Mouse (Mus musculus) ES-Bruce4 (cell line): Measurements from ENCODE around the gene Hist1h3f. TPM values are rescaled to one million over a fixed set of nuclear protein-coding genes. Genes with fewer than 3 reads are reported as not detected.
A peak's percentile ranks its signal among the peaks of the same experiment; 100 is the strongest.

Experiments used
- H3K27ac ChIP-seq: 2 replicates; pipeline ENCODE4 v1.5.1; 2012; ENCODE audit warnings: low read length, inconsistent platforms; ENCODE audit not compliant: insufficient read depth
- H3K27me3 ChIP-seq: 2 replicates; pipeline ENCODE4 v1.6.1; 2012; ENCODE audit warnings: mild to moderate bottlenecking, low read length, inconsistent platforms; ENCODE audit not compliant: control insufficient read depth, poor library complexity, insufficient read depth, severe bottlenecking
- H3K36me3 ChIP-seq: 2 replicates; pipeline ENCODE4 v1.6.1; 2012; ENCODE audit warnings: inconsistent platforms, mild to moderate bottlenecking, low read length, moderate library complexity; ENCODE audit not compliant: control insufficient read depth, poor library complexity, insufficient read depth, severe bottlenecking
- H3K4me1 ChIP-seq: one replicate; pipeline ENCODE4 v1.8.1; 2011; ENCODE audit warnings: low read length; ENCODE audit not compliant: control insufficient read depth, insufficient read depth
- H3K4me3 ChIP-seq: 2 replicates; pipeline ENCODE4 v1.5.1; 2011; ENCODE audit warnings: low read depth, mild to moderate bottlenecking, low read length
- H3K9ac ChIP-seq: 2 replicates; pipeline ENCODE4 v1.6.1; 2012; ENCODE audit warnings: low read depth, mild to moderate bottlenecking, inconsistent platforms; ENCODE audit not compliant: poor library complexity, severe bottlenecking
- H3K9me3 ChIP-seq: replicated peaks from 2 replicates; pipeline ENCODE4 v1.6.1; 2012; ENCODE audit warnings: mild to moderate bottlenecking, low read length, inconsistent platforms; ENCODE audit not compliant: control insufficient read depth, poor library complexity, insufficient read depth, severe bottlenecking
- EP300 ChIP-seq: IDR thresholded peaks from 2 replicates; pipeline ENCODE4 v1.6.1; 2011; ENCODE audit warnings: low read depth, low read length; ENCODE audit not compliant: insufficient read depth
- POLR2A ChIP-seq: IDR thresholded peaks from one replicate; pipeline ENCODE4 v1.8.1; 2011; ENCODE audit warnings: low read length; ENCODE audit not compliant: insufficient read depth
- polyA plus RNA-seq: library from polyadenylated mRNA; stranded (reverse); fragments of >200 nt; gene quantifications from 2 replicates; pipeline ENCODE4 v1.2.4, GENCODE M21; 2011; ENCODE audit warnings: low read depth; ENCODE audit not compliant: missing spikeins, insufficient read depth, insufficient read length

Hist1h3f gene
- polyA plus RNA-seq, 1 experiment = 1.5 TPM

DNA sequence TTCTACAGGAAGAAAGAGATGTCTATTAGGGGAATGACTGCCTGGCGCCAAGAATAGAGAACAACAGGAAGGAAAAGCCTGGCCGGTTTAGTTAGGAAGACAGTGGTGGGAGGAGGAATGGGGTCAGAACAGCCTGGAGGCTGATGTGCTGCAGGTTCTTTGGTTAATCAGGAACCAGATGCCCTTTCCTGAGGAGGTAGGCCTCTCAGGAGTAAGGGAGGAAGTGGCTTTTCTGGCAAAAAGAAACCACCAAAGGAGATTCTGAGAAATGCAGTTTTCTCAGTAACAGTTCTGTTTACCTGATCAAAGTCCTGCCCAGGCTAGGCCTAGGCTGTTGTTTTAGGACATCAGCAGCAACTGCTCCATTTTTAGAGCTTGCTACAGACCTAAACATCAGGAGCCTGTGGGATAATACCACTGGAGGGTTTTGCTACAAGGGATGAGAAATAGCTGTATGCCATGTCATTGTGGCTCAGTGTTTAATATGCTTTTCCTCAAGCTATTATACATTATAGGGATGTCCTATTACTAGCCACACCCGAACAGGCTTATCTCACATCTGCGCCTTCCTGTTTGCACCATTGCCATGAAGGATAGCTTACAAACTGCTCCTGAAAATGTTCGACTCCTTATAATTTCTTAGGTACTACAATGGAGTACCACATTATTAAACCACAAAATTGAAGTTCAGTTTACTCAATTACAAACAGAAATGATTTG lies 49.4 kb downstream of the Hist1h3f start:
- peak overlapping the region; percentile 86 for H3K27ac ChIP-seq

More for the DNA sequence above, 49.4 kb downstream of the Hist1h3f start:
- H3K36me3 ChIP-seq = no peaks in the 10 kb centered on the region
- no peak overlapping the region for H3K4me3 ChIP-seq
- H3K9me3 ChIP-seq = no peaks in the 10 kb centered on the region; the same call in 1 of the 2 replicates
- peaks cover 6% of the 10 kb centered on the region for H3K4me1 ChIP-seq
- H3K27me3 ChIP-seq = no peaks in the 10 kb centered on the region
- no peak for TF ChIP-seq POLR2A
- peak; percentile 85 for TF ChIP-seq EP300
- no peak overlapping the region for H3K9ac ChIP-seq

Other genes with a start within 250 kb of the Hist1h3f start
- gene Zfp322a, start 174.8 kb upstream of the Hist1h3f start, polyA plus RNA-seq = 47.3 and 52.8 TPM in 2 replicates
- gene Abt1, start 120.2 kb upstream of the Hist1h3f start, polyA plus RNA-seq = 10.0 and 10.3 TPM in 2 replicates
- 0.40 and 0.46 TPM in 2 replicates for gene Btn1a1, start 78.2 kb upstream of the Hist1h3f start, polyA plus RNA-seq
- 0.91 and 1.9 TPM in 2 replicates for gene Btn2a2, start 55.2 kb upstream of the Hist1h3f start, polyA plus RNA-seq
- 16.9 and 19.1 TPM in 2 replicates for gene Hist1h4h, start 13.0 kb upstream of the Hist1h3f start, polyA plus RNA-seq
- gene Hist1h2af, start 10.1 kb upstream of the Hist1h3f start, polyA plus RNA-seq = 68.8 and 97.9 TPM in 2 replicates
- 8.9 and 16.9 TPM in 2 replicates for gene Hist1h3g, start 8.6 kb upstream of the Hist1h3f start, polyA plus RNA-seq
- 3.9 and 4.2 TPM in 2 replicates for gene Hist1h2bh, start 660 bp upstream of the Hist1h3f start, polyA plus RNA-seq
- gene Hist1h4f, start 7.6 kb downstream of the Hist1h3f start, polyA plus RNA-seq = 24.1 and 31.1 TPM in 2 replicates
- gene Hist1h1d, start 9.2 kb downstream of the Hist1h3f start, polyA plus RNA-seq = 1.6 and 2.0 TPM in 2 replicates
- 14.3 and 15.4 TPM in 2 replicates for gene Hist1h3e, start 18.3 kb downstream of the Hist1h3f start, polyA plus RNA-seq
- gene Hist1h2ae, start 27.2 kb downstream of the Hist1h3f start, polyA plus RNA-seq = 5.0 and 8.2 TPM in 2 replicates
- 13.4 and 16.7 TPM in 2 replicates for gene Hist1h2bg, start 27.3 kb downstream of the Hist1h3f start, polyA plus RNA-seq
- gene Hist1h2bf, start 30.1 kb downstream of the Hist1h3f start, polyA plus RNA-seq = 21.5 and 23.2 TPM in 2 replicates
- gene Hist1h2ad, start 30.3 kb downstream of the Hist1h3f start, polyA plus RNA-seq = 2.0 TPM in 1 of 2 replicates, not detected in the other
- 3.2 and 4.7 TPM in 2 replicates for gene Hist1h3d, start 31.7 kb downstream of the Hist1h3f start, polyA plus RNA-seq
- gene Hist1h4d, start 37.5 kb downstream of the Hist1h3f start, polyA plus RNA-seq = 4.3 and 4.8 TPM in 2 replicates
- gene Hist1h2be, start 77.1 kb downstream of the Hist1h3f start, polyA plus RNA-seq = 1.8 TPM in 2 replicates
- 6.9 and 8.4 TPM in 2 replicates for gene Hist1h1e, start 78.5 kb downstream of the Hist1h3f start, polyA plus RNA-seq
- gene Hist1h2ac, start 139.9 kb downstream of the Hist1h3f start, polyA plus RNA-seq = 0.37 and 0.91 TPM in 2 replicates
- gene Hist1h2bc, start 140.1 kb downstream of the Hist1h3f start, polyA plus RNA-seq = 9.1 and 10.6 TPM in 2 replicates
- gene Hist1h1t, start 151.8 kb downstream of the Hist1h3f start, polyA plus RNA-seq = not detected in 2 replicates
- 1.3 and 2.5 TPM in 2 replicates for gene Hist1h4c, start 154.4 kb downstream of the Hist1h3f start, polyA plus RNA-seq
- gene Hfe, start 166.8 kb downstream of the Hist1h3f start, polyA plus RNA-seq = not detected in 2 replicates
- 10.8 and 13.3 TPM in 2 replicates for gene Hist1h1c, start 194.8 kb downstream of the Hist1h3f start, polyA plus RNA-seq
- 3.6 and 8.6 TPM in 2 replicates for gene Hist1h3c, start 201.6 kb downstream of the Hist1h3f start, polyA plus RNA-seq
- gene Hist1h2bb, start 202.7 kb downstream of the Hist1h3f start, polyA plus RNA-seq = 9.8 and 11.5 TPM in 2 replicates
- 11.9 and 17.9 TPM in 2 replicates for gene Hist1h2ab, start 207.1 kb downstream of the Hist1h3f start, polyA plus RNA-seq
- 5.0 and 9.4 TPM in 2 replicates for gene Hist1h3b, start 208.2 kb downstream of the Hist1h3f start, polyA plus RNA-seq
- 28.2 and 29.2 TPM in 2 replicates for gene Hist1h4b, start 213.0 kb downstream of the Hist1h3f start, polyA plus RNA-seq
- 3.1 and 4.5 TPM in 2 replicates for gene Hist1h4a, start 217.2 kb downstream of the Hist1h3f start, polyA plus RNA-seq
- 5.4 TPM in 1 of 2 replicates, not detected in the other for gene Hist1h3a, start 218.3 kb downstream of the Hist1h3f start, polyA plus RNA-seq
- 7.8 and 8.6 TPM in 2 replicates for gene Hist1h1a, start 219.6 kb downstream of the Hist1h3f start, polyA plus RNA-seq
- gene Trim38, start 225.9 kb downstream of the Hist1h3f start, polyA plus RNA-seq = not detected in 2 replicates